Mouse (Mus musculus) midbrain, embryonic 16.5 days (tissue): ENCODE measurements around the gene Dnaja1. TPM values are rescaled to one million over a fixed set of nuclear protein-coding genes. Genes with fewer than 3 reads are reported as not detected.

Experiments used
- ATAC-seq: fragments of 200-750 bp; cut with Nextera tagmentation; 2 replicates; pipeline ENCODE4 v1.8.0; 2017; ENCODE audit warnings: moderate TSS enrichment
- H3K27ac ChIP-seq: fragments of 300-500 bp; sonication (generic); 2 replicates; pipeline ENCODE4 v1.5.1; 2014; ENCODE audit warnings: mild to moderate bottlenecking, low read length, mixed read lengths
- H3K27me3 ChIP-seq: fragments of 300-500 bp; sonication (generic); 2 replicates; pipeline ENCODE4 v1.6.1; 2014; ENCODE audit warnings: low read depth, low read length, mixed read lengths; ENCODE audit not compliant: control insufficient read depth, insufficient read depth
- H3K36me3 ChIP-seq: fragments of 300-500 bp; sonication (generic); 2 replicates; pipeline ENCODE4 v1.6.1; 2014; ENCODE audit warnings: mild to moderate bottlenecking, low read length, moderate library complexity, mixed read lengths; ENCODE audit not compliant: control insufficient read depth, insufficient read depth
- H3K4me1 ChIP-seq: fragments of 300-500 bp; sonication (generic); 2 replicates; pipeline ENCODE4 v1.6.1; 2014; ENCODE audit warnings: mild to moderate bottlenecking, low read length, mixed read lengths; ENCODE audit not compliant: control insufficient read depth, insufficient read depth
- H3K4me2 ChIP-seq: fragments of 300-500 bp; sonication (generic); 2 replicates; pipeline ENCODE4 v1.6.1; 2014; ENCODE audit warnings: mild to moderate bottlenecking, low read length, mixed read lengths
- H3K4me3 ChIP-seq: fragments of 300-500 bp; sonication (generic); 2 replicates; pipeline ENCODE4 v1.5.1; 2014; ENCODE audit warnings: low read depth, mild to moderate bottlenecking, low read length, moderate library complexity, mixed read lengths
- H3K9ac ChIP-seq: fragments of 300-500 bp; sonication (generic); 2 replicates; pipeline ENCODE4 v1.6.1; 2014; ENCODE audit warnings: low read depth, low read length, mixed read lengths
- H3K9me3 ChIP-seq: fragments of 300-500 bp; sonication (generic); replicated peaks from 2 replicates; pipeline ENCODE4 v1.6.1; 2014; ENCODE audit warnings: mild to moderate bottlenecking, low read length, mixed read lengths; ENCODE audit not compliant: control insufficient read depth, poor library complexity, severe bottlenecking
- WGBS: fragments of 180-500 bp; shearing (Covaris S2); extraction: QIAGEN DNeasy Blood & Tissue Kit; methylation state at CpG from one replicate; pipeline ENCODE4 v1.1.7; 2014; 5-methylcytosine and 5-hydroxymethylcytosine counted together
- microRNA counts: library from miRNA; unstranded; fragments of <30 nt; microRNA quantifications from one replicate; lab custom pipeline; 2016
- microRNA-seq: library from miRNA; unstranded; fragments of <30 nt; microRNA quantifications from one replicate; pipeline ENCODE4, GENCODE M21; 2017
- polyA plus RNA-seq: library from polyadenylated mRNA; unstranded; fragments of >200 nt; fragmentation: Nextera tagmentation; extraction: Ambion mirVana; gene quantifications from 2 replicates; pipeline ENCODE4 v1.2.1, GENCODE M21; 2015

Gene Dnaja1
- polyA plus RNA-seq, 1 experiment from 2014 or later = 659 TPM

DNA sequence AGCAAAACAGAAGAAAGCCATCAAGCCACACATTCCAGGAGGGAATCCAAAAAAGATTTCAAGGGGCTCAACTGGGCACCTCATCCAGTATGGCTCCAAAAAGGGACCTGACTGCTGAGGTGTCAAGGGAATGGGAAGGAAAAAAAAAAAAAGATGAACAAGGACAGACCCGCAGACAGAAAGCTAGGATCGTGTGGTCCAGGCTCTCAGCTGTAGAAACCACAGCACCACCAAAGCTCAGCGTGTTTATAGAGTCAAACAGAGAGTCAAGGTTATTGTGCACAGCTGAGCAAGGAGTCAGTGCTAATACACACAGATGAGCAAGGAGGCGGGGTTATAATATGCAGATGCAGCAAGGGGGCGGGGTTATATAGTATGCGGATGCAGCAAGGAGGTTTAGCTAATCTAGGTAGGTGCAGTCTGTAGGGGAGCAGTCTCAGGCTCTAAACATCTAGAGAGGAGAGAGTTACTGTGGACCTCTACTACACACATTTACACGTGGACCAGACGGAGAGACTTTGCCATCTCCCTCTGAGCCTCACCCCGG is 63.7 kb downstream of the Dnaja1 start:
- no peaks in the 10 kb centered on the region for H3K4me1 ChIP-seq
- no peak overlapping the region for H3K9ac ChIP-seq
- H3K9me3 ChIP-seq = no peaks in the 10 kb centered on the region
- H3K36me3 ChIP-seq = no peaks in the 10 kb centered on the region
- no peak overlapping the region for H3K27ac ChIP-seq
- ATAC-seq = no peak
- H3K4me3 ChIP-seq = no peak overlapping the region
- 85% methylated on average over 9 of the region's 9 CpGs for WGBS
- H3K27me3 ChIP-seq = no peaks in the 10 kb centered on the region
- no peak overlapping the region for H3K4me2 ChIP-seq

DNA sequence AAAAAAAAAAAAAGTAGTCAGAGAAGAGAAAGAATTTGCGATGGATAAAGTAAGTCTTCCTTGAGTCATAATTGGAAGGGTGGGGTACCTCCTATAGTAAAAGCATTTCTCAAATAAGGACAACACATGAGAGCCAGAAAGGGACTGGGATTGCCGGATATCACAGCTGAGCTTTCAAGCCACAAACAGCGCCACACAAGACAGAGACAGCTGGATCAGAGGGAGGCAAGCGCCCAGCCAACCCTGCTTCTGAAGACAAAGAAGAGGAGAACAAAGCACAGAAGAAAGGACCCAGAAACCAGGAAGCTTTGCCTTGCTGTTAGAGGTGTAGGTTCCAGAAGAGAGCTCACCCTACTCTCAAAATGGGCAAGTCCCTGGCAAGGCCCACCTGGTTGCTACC is 64.6 kb downstream of the Dnaja1 start:
- Histone ChIP-seq H3K4me2 (no peak overlapping the region), H3K4me1 (no peaks in the 10 kb centered on the region), H3K27me3 (no peaks in the 10 kb centered on the region), H3K9me3 (no peaks in the 10 kb centered on the region), H3K4me3 (no peak overlapping the region), H3K9ac (no peak overlapping the region), H3K27ac (no peak overlapping the region), H3K36me3 (no peaks in the 10 kb centered on the region)
- WGBS = 58% methylated on average over 4 of the region's 4 CpGs
- ATAC-seq = no peak

MicroRNA genes within 50 kb of the gene (microRNA counts, 519-probe panel; counts per million panel counts)
- microRNA mmu-miR-207 (lab: Ali Mortazavi, UCI) = 1,899 counts per million, percentile 41 among the panel's probes with 10 or more counts

Small RNA genes lying within 50 kb of the gene (microRNA-seq; reads per million reads assigned to microRNA genes)
- 0.52 reads per million for gene Mir207

Other genes starting within 250 kb of the Dnaja1 start
- 1.1 and 1.2 TPM in 2 replicates for gene Tmem215, start 250.0 kb upstream of the Dnaja1 start, polyA plus RNA-seq
- 46.7 and 50.6 TPM in 2 replicates for gene Aptx, start 19.0 kb upstream of the Dnaja1 start, polyA plus RNA-seq
- 110 and 117 TPM in 2 replicates for gene Smu1, start 35.8 kb downstream of the Dnaja1 start, polyA plus RNA-seq
- gene B4galt1, start 131.9 kb downstream of the Dnaja1 start, polyA plus RNA-seq = 5.8 and 6.4 TPM in 2 replicates
- gene Spink4, start 197.9 kb downstream of the Dnaja1 start, polyA plus RNA-seq = not detected in 2 replicates
- 166 and 181 TPM in 2 replicates for gene Bag1, start 226.1 kb downstream of the Dnaja1 start, polyA plus RNA-seq
- gene Chmp5, start 226.3 kb downstream of the Dnaja1 start, polyA plus RNA-seq = 157 and 161 TPM in 2 replicates
- 115 and 120 TPM in 2 replicates for gene Nfx1, start 248.8 kb downstream of the Dnaja1 start, polyA plus RNA-seq